Mouse (Mus musculus) gastrocnemius, postnatal 25 days (tissue): ENCODE measurements around the gene H2afy. TPM values are rescaled to one million over a fixed set of nuclear protein-coding genes. Genes with fewer than 3 reads are reported as not detected.
"Not testable (repeated sequence)": the region's sequence is repeated elsewhere in the genome, so short reads cannot be mapped to it uniquely, and the experiment has no call there.

ENCODE experiments used
- DNase-seq: peaks from one replicate; pipeline ENCODE4 v3.0.0; 2022
- total RNA-seq, 2 experiments: library from RNA; stranded (reverse); gene quantifications; 1 replicate in 1 of 2; 2 replicates in 1 of 2; pipeline ENCODE4 v1.2.3; 2021

Gene H2afy
- total RNA-seq, 2 experiments from 2014 or later: 61.8 to 62.6 TPM

DNA sequence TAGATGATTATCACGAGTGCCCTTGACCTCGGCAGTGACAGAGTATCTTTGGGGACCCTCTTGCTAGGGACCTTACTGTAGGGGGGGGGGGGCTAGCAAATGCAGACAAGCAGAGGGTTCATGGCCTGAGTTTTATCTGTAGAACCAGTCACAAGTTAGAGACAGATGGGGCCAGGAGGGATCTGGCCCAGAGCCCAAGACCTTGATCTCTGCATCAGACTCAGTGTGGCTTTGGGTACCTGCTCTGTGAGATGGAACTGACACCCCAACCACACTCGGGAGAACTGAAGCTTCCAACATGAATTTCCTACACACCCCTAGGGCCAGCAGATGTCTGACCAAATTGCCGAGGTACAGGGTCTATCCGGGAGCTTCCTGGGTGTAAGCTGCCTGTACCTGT, 63.0 kb downstream of the H2afy start:
- DNase-seq: no peak

GRCm38 (mm10) chr13:56072268-56072607, 63.9 kb downstream of the H2afy start:
- no peak for DNase-seq

- no peak for DNase-seq
These were observed 64.4 kb downstream of the H2afy start for GRCm38 (mm10) chr13:56071586-56072267.

DNA sequence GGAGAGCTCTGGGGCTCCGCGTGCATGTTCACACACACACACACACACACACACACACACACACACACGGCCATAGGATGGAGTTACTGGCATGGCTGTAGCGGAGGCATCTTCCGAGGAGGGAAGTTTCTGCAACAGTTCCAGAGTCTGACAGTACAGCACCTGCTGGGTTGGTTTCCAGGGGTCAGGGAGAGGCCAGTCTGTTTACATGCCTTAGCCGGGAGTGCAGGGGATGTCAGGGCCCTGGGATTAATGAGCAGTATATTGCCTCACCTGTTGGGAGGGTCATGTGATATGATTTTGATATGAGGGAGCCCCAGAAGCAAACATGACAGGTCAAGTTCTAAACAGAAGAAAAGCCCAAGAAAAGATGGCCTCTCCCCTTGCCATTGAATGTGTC, 66.5 kb downstream of the H2afy start:
- no peak for DNase-seq

- DNase-seq: no peak
These were observed 67.6 kb downstream of the H2afy start for GRCm38 (mm10) chr13:56068517-56068916.

- DNase-seq: no peak
These were observed 69.3 kb downstream of the H2afy start for GRCm38 (mm10) chr13:56066904-56067303.

GRCm38 (mm10) chr13:56066152-56066551, 70.0 kb downstream of the H2afy start:
- DNase-seq: no peak

GRCm38 (mm10) chr13:56057761-56058160, 78.4 kb downstream of the H2afy start:
- DNase-seq: no peak

- DNase-seq: no peak
These were observed 80.4 kb downstream of the H2afy start for GRCm38 (mm10) chr13:56055720-56056119.

- DNase-seq: no peak
These were observed 82.1 kb downstream of the H2afy start for GRCm38 (mm10) chr13:56054089-56054488.

- DNase-seq: no peak
These were observed 83.4 kb downstream of the H2afy start for GRCm38 (mm10) chr13:56052781-56053180.

- no peak for DNase-seq
These were observed 85.9 kb downstream of the H2afy start for GRCm38 (mm10) chr13:56050246-56050645.

- DNase-seq: no peak
These were observed 93.9 kb downstream of the H2afy start for GRCm38 (mm10) chr13:56042221-56042620.

- DNase-seq: no peak
These were observed 95.5 kb downstream of the H2afy start for GRCm38 (mm10) chr13:56040621-56041020.

- DNase-seq: no peak
These were observed 96.4 kb downstream of the H2afy start for GRCm38 (mm10) chr13:56039610-56040371.

DNA sequence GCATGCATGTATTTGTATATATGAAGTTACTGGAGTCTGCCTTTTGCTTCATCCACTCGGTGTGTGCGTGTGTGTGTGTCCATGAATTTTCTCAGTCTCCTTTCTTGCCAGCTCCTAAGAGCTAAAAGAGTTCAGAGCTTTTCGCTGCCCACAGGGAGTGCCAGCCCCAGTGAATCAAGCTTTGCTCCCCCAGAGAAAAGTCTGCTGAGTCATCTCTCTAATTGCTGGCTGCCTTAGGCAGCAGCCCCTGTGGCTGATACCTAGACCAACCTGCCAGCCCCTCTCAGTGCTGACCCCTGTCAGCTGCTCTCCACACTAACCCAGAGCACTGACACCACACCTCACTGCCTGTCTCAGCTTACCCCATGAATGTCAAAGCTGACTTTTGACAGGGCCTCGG, 107.2 kb downstream of the H2afy start:
- no peak for DNase-seq

GRCm38 (mm10) chr13:56027996-56028395, 108.2 kb downstream of the H2afy start:
- not testable (repeated sequence) for DNase-seq

DNA sequence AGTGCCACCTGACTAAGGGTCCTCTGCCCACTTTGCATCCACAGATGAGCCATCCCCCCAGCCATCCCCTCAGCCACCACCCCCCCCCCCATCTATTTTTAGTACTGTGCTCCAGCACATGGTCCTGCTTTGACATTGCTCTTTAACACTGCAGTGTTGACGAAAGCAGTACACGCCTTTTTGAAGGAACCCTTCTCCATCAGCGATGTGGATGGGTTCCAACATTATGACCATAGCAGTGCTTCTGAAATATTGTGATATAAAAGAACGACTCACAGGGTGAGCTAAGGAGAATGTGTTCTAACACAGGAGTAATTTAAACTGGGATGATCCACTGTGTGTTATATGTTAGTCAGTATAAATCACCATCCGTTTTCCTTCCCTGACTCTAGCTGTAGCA, 109.5 kb downstream of the H2afy start:
- DNase-seq: no peak

GRCm38 (mm10) chr13:56026026-56026425, 110.1 kb downstream of the H2afy start:
- no peak for DNase-seq

DNA sequence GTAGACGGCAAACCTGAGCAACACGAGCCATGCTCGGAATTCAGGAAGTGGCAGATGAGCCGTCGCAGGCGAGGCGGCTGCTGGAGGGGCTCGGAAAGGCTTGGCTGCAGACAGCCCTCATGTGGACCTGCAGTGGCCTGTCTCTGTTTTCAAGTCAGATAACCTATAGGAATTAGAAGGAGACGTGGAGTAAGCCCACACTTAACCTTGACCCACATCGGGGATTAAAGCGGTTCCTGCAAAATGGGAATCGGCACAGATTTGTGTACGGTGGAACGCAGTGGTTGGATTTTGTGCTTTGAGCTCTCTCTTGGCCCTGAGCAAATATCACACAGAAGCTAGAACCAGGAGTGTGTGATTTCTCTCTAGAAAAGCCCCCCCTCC, 111.1 kb downstream of the H2afy start:
- DNase-seq: no peak

- DNase-seq: no peak
These were observed 111.6 kb downstream of the H2afy start for GRCm38 (mm10) chr13:56024410-56025026.
